ENCODE assay signal across 14 mouse cellular contexts in genomic region chr10:37739024-37739423, GRCm38 (mm10).
A peak's percentile ranks its signal among the peaks of the same experiment; 100 is the strongest.
DNase-seq lines count a peak whose midpoint lies in the region; ATAC-seq and TF ChIP-seq lines count a peak whose summit lies in the region.
"Had no signal": no experiment of that assay in that cellular context is flagged by ENCODE, and none has a peak within 500 bp of the region (broad histone marks: within the 10 kb centered on the region; RNA-seq: fewer than 3 reads in every experiment).

No protein-coding gene starts in this region.

- H3K9ac ChIP-seq in heart, embryonic 15.5 days: no peak overlapping the region
- no peak overlapping the region for H3K9ac ChIP-seq in heart, adult 2 months (ENCODE audit: low read depth, low read length)
- H3K9ac ChIP-seq in lung, embryonic 16.5 days (ENCODE audit: low read length): no peak overlapping the region
- H3K9ac ChIP-seq: hindbrain, embryonic 13.5 days; limb, embryonic 13.5 days had no signal

- no peak for TF ChIP-seq CTCF in heart, adult 2 months (IDR thresholded peaks at IDR 0.05)

- intact Hi-C loops in heart, adult 2 months (cut with DNase I): no loop called here

- no peak for TF ChIP-seq POLR2A in heart, adult 2 months (IDR thresholded peaks at IDR 0.05; ENCODE audit: insufficient read depth, low read depth, low read length)

- no peak for DNase-seq in heart, adult 2 months
- no peak for DNase-seq in lung, postnatal 36 days
- peak; percentile 21 to 36 for DNase-seq in kidney, adult 8-10 months
- peak; percentile 27 to 47 for DNase-seq in kidney, postnatal 36 days
- DNase-seq in ovary, postnatal 36 days (ENCODE audit: low spot score): no peak
- DNase-seq: cerebellum, adult 9-10 months had no signal

- H3K4me2 ChIP-seq in heart, embryonic 15.5 days: no peak overlapping the region
- H3K4me2 ChIP-seq in lung, embryonic 16.5 days (ENCODE audit: low read depth, low read length): no peak overlapping the region
- H3K4me2 ChIP-seq: hindbrain, embryonic 13.5 days; limb, embryonic 13.5 days had no signal

- no peaks in the 10 kb centered on the region for H3K36me3 ChIP-seq in heart, embryonic 15.5 days
- H3K36me3 ChIP-seq in heart, adult 2 months (ENCODE audit: control insufficient read depth, insufficient read depth, low read length): no peaks in the 10 kb centered on the region
- H3K36me3 ChIP-seq in lung, embryonic 16.5 days (ENCODE audit: control insufficient read depth, insufficient read depth, low read length): no peaks in the 10 kb centered on the region
- H3K36me3 ChIP-seq: hindbrain, embryonic 13.5 days; limb, embryonic 13.5 days; midbrain, embryonic 10.5 days had no signal

- no peak for TF ChIP-seq EP300 in heart, adult 2 months (IDR thresholded peaks at IDR 0.05; ENCODE audit: insufficient read depth, low read depth, low read length)

- 24% methylated on average over 2 of the region's 2 CpGs for WGBS in heart, embryonic 15.5 days
- 43% methylated on average over 2 of the region's 2 CpGs for WGBS in heart, adult 2 months
- 40% methylated on average over 2 of the region's 2 CpGs for WGBS in lung, embryonic 16.5 days

- H3K4me3 ChIP-seq in heart, embryonic 15.5 days: no peak overlapping the region
- no peak overlapping the region for H3K4me3 ChIP-seq in heart, adult 2 months
- no peak overlapping the region for H3K4me3 ChIP-seq in lung, embryonic 16.5 days (ENCODE audit: low read length)
- H3K4me3 ChIP-seq: hindbrain, embryonic 13.5 days; limb, embryonic 13.5 days; midbrain, embryonic 10.5 days; myocyte had no signal

- no peak overlapping the region for H3K27ac ChIP-seq in heart, embryonic 15.5 days
- no peak overlapping the region for H3K27ac ChIP-seq in heart, adult 2 months
- H3K27ac ChIP-seq in lung, embryonic 16.5 days (ENCODE audit: low read length): no peak overlapping the region
- H3K27ac ChIP-seq: hindbrain, embryonic 13.5 days; limb, embryonic 13.5 days; midbrain, embryonic 10.5 days had no signal

- no peaks in the 10 kb centered on the region for H3K9me3 ChIP-seq in heart, embryonic 15.5 days (replicated peaks)
- no peaks in the 10 kb centered on the region for H3K9me3 ChIP-seq in lung, embryonic 16.5 days (ENCODE audit: control insufficient read depth, low read length)
- H3K9me3 ChIP-seq: hindbrain, embryonic 13.5 days; limb, embryonic 13.5 days; midbrain, embryonic 10.5 days had no signal

- no peaks in the 10 kb centered on the region for H3K79me2 ChIP-seq in heart, adult 2 months (replicated peaks; ENCODE audit: control insufficient read depth, insufficient read depth, low read length)

- no peaks in the 10 kb centered on the region for H3K4me1 ChIP-seq in heart, embryonic 15.5 days (replicated peaks)
- H3K4me1 ChIP-seq in heart, adult 2 months (ENCODE audit: control insufficient read depth, insufficient read depth, low read length): no peaks in the 10 kb centered on the region
- no peaks in the 10 kb centered on the region for H3K4me1 ChIP-seq in lung, embryonic 16.5 days (replicated peaks; ENCODE audit: control insufficient read depth, insufficient read depth, low read length)
- H3K4me1 ChIP-seq: hindbrain, embryonic 13.5 days; limb, embryonic 13.5 days; midbrain, embryonic 10.5 days had no signal

- 0 out of 2 replicates have a peak, but pooled peaks have one; percentile 35 for ATAC-seq in heart, embryonic 15.5 days (replicated peaks; ENCODE audit: insufficient number of reproducible peaks, insufficient read depth, low FRiP score, low read depth)
- peak; percentile 65 for ATAC-seq in lung, embryonic 16.5 days (ENCODE audit: low read depth)
- ATAC-seq: CD4-positive, CD25-positive, alpha-beta regulatory T cell, adult 4 months; intestine, embryonic 16.5 days had no signal

- H3K27me3 ChIP-seq in heart, embryonic 15.5 days: no peaks in the 10 kb centered on the region
- no peaks in the 10 kb centered on the region for H3K27me3 ChIP-seq in heart, adult 2 months (ENCODE audit: control insufficient read depth, insufficient read depth, low read length)
- no peaks in the 10 kb centered on the region for H3K27me3 ChIP-seq in lung, embryonic 16.5 days (ENCODE audit: control insufficient read depth, insufficient read depth, low read depth, low read length)
- H3K27me3 ChIP-seq: hindbrain, embryonic 13.5 days; limb, embryonic 13.5 days had no signal

Comparison
In these comparisons a context has a peak if more than half of its experiments do, and no peak if none do; other contexts are left out.
1. DNase-seq: peak in kidney, adult 8-10 months (2 of 2) and kidney, postnatal 36 days (2 of 2); none in heart, adult 2 months (0 of 2), lung, postnatal 36 days (single experiment) and ovary, postnatal 36 days (single experiment).